Mouse (Mus musculus): ENCODE results near the gene Sphkap.

Sphkap gene

DNA sequence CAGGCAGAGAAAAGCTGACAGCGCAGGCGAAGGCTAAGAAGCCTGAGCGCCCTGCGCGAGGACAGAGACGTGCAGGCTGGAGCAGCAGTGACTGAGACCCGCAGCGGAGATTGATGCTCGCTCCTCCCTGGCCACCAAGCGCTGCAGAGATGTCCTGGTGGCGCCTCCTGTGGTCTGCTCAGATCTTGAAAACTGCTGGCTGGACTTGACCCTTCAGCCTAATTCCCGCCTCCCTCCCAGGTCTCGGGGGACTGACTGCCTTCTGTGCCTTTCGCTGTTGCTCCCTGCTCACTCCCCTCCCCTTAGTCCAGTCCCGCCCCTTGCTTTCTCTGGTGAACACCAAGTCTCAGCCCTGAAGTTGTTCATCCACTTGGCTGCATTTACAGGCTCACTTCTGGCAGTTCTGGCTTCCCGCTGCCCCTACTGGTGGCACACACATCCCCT, at the start of gene Sphkap:
Gene Sphkap, minus strand, starts transcription at position 180 of the 444 bp plus-strand sequence.
- DNase-seq (ENCODE audit: low spot score in 2 of 2) = peak; percentile 30 to 38

DNA sequence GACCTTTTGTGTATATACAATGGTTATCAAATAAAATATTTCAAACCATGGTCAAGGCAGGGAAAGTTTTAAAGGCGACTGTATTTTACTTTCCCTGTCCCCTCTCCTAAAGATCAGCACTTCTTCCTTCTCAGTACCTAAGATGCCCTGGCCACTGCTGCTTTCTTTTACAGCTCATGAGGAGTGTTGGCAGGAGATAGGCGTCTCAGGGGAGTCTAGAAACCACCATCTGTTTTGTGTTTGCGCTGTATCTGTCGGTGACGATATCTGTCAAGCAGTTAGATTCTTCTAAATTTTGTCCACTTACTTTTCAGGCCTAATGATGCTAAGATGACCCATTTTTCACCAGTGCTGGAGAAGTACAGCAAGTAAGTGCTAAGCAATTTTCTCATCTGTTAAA, 43.3 kb upstream of the Sphkap start:
- DNase-seq (ENCODE audit: low spot score in 2 of 2) = no peak

DNA sequence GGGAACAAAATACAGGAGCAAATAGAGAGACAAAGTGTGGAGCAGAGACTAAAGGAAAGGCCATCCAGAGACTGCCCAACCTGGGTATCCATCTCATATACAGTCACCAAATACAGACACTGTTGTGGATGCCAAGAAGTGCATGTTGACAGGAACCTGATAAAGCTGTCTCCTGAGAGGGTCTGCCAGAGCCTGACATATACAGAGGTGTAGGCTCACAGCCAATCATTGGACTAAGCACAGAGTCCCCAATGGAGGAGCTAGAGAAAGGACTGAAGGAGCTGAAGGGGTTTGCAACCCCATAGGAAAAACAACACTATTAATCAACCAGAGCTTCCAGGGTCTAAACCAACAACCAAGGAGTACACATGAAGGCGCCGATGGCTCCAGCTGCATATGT, 32.4 kb upstream of the Sphkap start:
- no peak for DNase-seq (ENCODE audit: low spot score in 2 of 2)

- DNase-seq (ENCODE audit: low spot score in 2 of 2) = no peak
Measured at GRCm38 (mm10) chr1:83433932-83434331, 25.9 kb upstream of the Sphkap start.

- no peak for DNase-seq (ENCODE audit: low spot score in 2 of 2)
Measured at GRCm38 (mm10) chr1:83429866-83430265, 21.9 kb upstream of the Sphkap start.

DNA sequence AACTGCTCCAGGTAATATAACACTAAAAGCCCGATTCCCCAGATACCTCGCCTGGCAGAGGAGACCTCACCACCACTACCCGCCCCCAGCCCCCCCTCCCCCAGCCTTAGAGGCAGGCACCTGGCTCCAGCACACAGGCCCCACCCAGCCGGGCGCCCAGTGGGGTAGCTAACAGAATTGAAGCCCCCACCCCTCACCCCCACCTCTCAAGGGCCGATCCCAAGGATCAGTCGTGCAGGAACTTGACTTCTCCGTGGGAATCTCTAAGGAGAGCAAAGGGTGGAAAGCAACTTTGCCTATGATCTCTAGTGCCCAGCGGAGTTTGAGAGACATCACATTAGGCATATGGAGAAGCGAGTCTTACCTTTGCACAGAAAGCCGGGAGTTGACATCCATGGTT, 384 bp downstream of the Sphkap start:
- no peak for DNase-seq (ENCODE audit: low spot score in 2 of 2)

- peak in 1 of 2 experiments; percentile 9 for DNase-seq (ENCODE audit: low spot score in 2 of 2)
Measured at GRCm38 (mm10) chr1:83406882-83407549, 984 bp downstream of the Sphkap start.

- DNase-seq (ENCODE audit: low spot score in 2 of 2) = no peak
Measured at GRCm38 (mm10) chr1:83401079-83401478, 6.9 kb downstream of the Sphkap start.

GRCm38 (mm10) chr1:83396284-83396683, 11.7 kb downstream of the Sphkap start:
- no peak for DNase-seq (ENCODE audit: low spot score in 2 of 2)

DNA sequence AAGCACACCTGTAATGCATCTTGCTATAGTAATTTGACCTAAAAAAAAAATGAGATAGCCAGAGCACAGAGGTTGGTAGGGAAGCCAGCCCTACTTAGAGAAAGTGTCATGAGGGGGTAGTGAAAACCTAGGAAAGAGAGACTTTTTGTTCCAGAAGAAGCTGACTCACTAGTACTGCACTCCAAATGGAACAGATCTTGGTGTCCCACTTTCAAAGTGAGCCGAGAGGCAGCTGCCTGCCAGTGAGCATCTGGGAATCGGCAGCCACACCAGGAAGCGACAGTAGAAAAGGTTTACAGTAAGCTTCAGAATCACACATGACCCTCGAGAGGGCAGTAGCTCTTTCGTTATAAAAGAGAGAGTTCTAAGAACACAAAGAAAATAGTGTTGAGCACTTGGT, 12.4 kb downstream of the Sphkap start:
- peak in 1 of 2 experiments; percentile 11 for DNase-seq (ENCODE audit: low spot score in 2 of 2)

- DNase-seq (ENCODE audit: low spot score in 2 of 2) = no peak
Measured at GRCm38 (mm10) chr1:83389419-83389818, 18.6 kb downstream of the Sphkap start.

DNA sequence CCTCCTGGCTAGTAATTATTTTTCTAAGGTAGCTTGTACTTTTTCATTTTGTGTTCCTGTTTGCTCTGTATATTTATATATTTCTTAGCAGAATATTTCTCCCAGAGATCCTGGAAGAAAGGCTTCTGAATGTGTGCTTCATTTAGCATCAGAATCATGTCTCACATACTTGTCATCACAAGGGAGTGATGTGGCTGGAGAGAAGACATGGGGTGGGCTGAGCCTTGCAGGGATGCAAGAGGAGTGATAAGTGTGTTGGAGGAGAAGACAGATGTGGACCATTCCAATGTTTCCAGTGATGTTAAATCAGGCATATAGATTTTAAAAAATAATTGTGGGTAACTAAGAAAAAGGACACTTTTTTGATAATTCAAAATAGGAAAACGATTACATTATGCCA, 30.6 kb downstream of the Sphkap start:
- no peak for DNase-seq (ENCODE audit: low spot score in 2 of 2)

GRCm38 (mm10) chr1:83366456-83366855, 41.5 kb downstream of the Sphkap start:
- no peak for DNase-seq (ENCODE audit: low spot score in 2 of 2)

GRCm38 (mm10) chr1:83362168-83362567, 45.8 kb downstream of the Sphkap start:
- no peak for DNase-seq (ENCODE audit: low spot score in 2 of 2)

DNA sequence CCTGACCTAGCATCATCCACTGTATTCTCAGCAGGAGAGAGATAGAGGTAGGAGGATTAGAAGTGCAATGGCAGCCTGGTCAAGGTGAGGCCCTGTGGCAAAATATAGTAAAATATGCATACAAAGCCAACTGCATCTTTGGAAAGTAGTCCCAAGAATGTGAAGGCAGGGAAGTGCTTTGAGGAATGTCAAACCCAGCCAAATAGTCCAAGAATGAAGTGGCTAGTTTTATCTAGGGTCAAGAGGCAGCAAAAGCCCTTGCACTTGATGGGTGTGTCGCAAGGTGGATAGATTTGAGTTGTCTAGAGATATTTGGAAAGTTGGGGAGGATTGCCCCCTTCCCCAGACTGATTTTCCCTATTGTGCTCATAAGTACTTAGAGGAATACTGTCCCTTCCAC, 61.5 kb downstream of the Sphkap start:
- DNase-seq (ENCODE audit: low spot score in 2 of 2) = no peak

DNA sequence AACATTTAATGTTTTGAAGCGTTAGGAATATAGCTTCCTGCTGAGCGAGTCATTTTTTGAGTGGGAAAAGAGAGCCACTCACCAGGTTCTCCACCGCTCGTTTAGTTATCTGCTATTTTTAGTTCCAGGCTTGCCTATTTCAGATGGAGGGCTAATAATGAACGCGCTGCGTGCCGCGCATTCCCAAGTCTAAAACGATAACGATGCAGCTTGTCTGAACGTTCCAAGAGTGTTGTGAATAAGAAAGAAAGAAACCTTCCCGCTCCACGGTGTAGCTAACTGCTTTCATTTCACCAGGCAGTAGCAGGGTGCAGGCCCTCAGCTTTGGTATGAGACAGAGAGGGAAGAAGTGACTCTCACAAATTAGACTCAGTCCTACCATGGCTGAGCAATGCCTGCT, 62.4 kb downstream of the Sphkap start:
- peak in 1 of 2 experiments; percentile 12 for DNase-seq (ENCODE audit: low spot score in 2 of 2)

DNA sequence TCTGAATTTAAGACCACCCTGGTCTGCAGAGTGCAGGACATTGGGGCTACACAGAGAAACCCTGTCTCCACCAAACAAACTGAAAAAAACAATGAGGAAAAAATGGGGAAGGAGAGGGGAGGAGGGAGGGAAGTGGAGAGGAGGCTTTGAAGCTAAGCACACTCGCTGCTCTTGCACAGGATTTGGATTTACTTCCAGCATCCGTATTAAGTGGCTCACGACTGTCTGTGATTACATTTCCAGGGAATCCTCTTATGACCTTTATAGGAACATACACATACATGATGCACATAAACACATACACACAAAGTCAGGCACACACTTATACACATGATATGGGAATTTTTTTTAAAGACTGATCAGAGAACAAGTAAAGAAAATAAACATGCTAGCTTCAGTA, 62.9 kb downstream of the Sphkap start:
- DNase-seq (ENCODE audit: low spot score in 2 of 2) = no peak

GRCm38 (mm10) chr1:83342726-83343250, 65.2 kb downstream of the Sphkap start:
- DNase-seq (ENCODE audit: low spot score in 2 of 2) = no peak

DNA sequence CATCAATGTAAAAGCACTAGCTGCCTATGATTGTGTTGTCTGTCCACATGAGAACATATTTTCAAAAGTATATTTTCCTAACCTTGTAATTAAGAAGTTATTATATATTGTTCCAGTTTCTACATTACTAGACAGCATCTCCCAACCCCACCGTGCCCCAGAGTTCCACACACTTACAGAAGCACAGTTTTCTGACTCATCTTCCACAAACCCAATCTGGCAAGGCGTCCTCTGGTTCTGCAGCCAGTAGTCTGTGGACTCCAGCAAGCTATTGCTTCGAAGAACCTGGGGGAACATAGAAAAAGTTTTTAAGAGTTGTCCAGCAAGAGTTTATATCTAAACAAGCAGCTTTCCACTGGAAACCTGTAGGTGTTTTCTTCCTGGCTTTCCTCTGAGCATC, 68.6 kb downstream of the Sphkap start:
- no peak for DNase-seq (ENCODE audit: low spot score in 2 of 2)

GRCm38 (mm10) chr1:83316917-83317316, 91.1 kb downstream of the Sphkap start:
- no peak for DNase-seq (ENCODE audit: low spot score in 2 of 2)

DNA sequence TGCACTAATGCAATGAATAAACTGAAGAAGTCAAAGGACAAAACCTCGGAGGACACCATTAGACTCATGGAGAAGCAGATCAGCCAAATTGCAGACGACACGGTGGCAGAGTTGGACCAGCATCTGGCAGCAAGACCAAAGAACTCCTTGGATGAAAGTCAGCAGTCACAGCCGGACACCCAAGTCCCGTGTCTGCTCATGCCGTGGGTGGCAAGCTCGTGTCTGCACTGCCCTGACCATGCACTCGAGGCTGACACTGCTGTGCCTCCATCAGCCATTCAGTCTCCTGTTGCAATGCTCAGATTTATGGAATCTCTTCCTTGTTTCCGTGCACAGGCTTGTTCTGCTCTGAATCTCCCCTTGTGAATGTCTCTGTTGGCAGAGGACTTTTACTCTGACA, 92.9 kb downstream of the Sphkap start:
- no peak for DNase-seq (ENCODE audit: low spot score in 2 of 2)

- no peak for DNase-seq (ENCODE audit: low spot score in 2 of 2)
Measured at GRCm38 (mm10) chr1:83311607-83312295, 96.2 kb downstream of the Sphkap start.
